Mouse (Mus musculus): Measurements from ENCODE around the gene Acss2. TPM values are rescaled to one million over a fixed set of nuclear protein-coding genes. Genes with fewer than 3 reads are reported as not detected.
A peak's percentile ranks its signal among the peaks of the same experiment; 100 is the strongest.

Gene Acss2
- 13.1 TPM in 2 replicates for polyA plus RNA-seq (2012; rRNA removed)

GRCm38 (mm10) chr2:155517455-155518423 lies at the start of gene Acss2, which contains the start of gene Ggt7:
Gene Acss2, plus strand, starts transcription at chr2:155517948.
Gene Ggt7, minus strand, starts transcription at chr2:155518237.
- Histone ChIP-seq H3K27me3 (ENCODE audit: control insufficient read depth, insufficient read depth, low read length) (0 out of 2 replicates have a peak, but pooled peaks cover 2% of the 10 kb centered on the region), H3K4me3 (ENCODE audit: extremely low read depth, insufficient read depth, insufficient read length) (peak within 1 kb of the TSS; percentile 74), H3K4me1 (ENCODE audit: control insufficient read depth, insufficient read depth, insufficient read length) (peaks cover 13% of the 10 kb centered on the region), H3K36me3 (ENCODE audit: control insufficient read depth, insufficient read depth, low read length) (no peaks in the 10 kb centered on the region), H3K27ac (ENCODE audit: insufficient read depth, low read length) (peak within 1 kb of the TSS; percentile 38)
- DNase-seq (ENCODE audit: low read depth in 1 of 2, low spot score in 2 of 2), result peak; percentile 90 to 95
- TF ChIP-seq CTCF (IDR thresholded peaks at IDR 0.05; ENCODE audit: extremely low read depth, insufficient read depth, insufficient read length, insufficient replicate concordance) (peak; percentile 63; the same call in 1 of the 2 replicates), POLR2A (IDR thresholded peaks at IDR 0.05; ENCODE audit: low read depth, low read length) (peak; percentile 23; the same call in 1 of the 2 replicates)
- 3% methylated on average over 70 of the region's 70 CpGs for WGBS

DNA sequence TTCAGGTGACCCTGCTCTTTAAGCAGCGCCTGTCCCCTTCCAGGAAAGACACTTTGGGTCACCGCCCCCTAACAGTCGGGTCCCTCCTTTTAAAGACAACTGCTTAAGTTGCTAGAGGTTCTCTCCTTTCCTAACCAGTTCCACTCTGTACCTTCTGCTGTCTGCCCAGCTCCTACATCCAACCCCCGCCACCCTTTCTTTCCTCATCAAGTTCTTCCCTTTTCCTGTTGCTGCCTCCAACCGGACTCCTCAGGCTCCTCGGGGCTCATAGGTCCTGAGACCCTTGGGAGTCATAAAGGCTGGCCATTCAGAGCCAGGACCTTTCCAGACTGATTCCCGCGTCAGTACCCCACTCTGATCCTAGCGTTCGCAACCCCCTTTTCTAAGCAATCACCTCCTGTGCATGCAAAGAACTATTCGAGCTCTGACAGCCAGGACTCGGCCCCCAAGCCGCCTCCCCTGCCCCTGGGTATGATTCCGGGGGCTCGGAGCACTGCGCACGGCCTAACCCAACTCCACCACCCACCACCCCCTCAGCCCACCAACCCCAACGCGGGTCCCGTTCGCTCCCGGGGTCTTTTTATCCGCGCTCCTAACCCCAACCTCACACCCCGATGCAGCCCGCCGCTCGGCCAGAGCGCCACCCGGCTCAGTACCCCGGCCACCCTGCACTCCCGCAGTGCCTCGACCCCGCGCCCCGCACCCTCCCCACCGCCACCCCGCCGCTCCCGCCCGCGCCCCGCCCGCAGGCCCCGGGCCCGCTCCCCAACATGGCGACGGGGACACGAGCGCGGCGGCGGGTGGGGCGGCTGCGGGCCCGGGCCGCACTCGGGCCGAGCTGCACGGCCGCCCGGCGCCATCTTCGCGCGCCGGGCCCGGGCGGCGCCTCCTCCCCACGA lies 44.8 kb upstream of the Acss2 start:
- Histone ChIP-seq H3K27me3 (ENCODE audit: control insufficient read depth, insufficient read depth, low read length) (no peaks in the 10 kb centered on the region), H3K36me3 (ENCODE audit: control insufficient read depth, insufficient read depth, low read length) (no peaks in the 10 kb centered on the region), H3K4me3 (ENCODE audit: extremely low read depth, insufficient read depth, insufficient read length) (peak overlapping the region; percentile 79), H3K4me1 (ENCODE audit: control insufficient read depth, insufficient read depth, insufficient read length) (peaks cover 7% of the 10 kb centered on the region; the same call in 1 of the 2 replicates), H3K27ac (ENCODE audit: insufficient read depth, low read length) (peak overlapping the region; percentile 51; the same call in 1 of the 2 replicates)
- 2% methylated on average over 37 of the region's 71 CpGs for WGBS
- peak in 1 of 2 experiments; percentile 17 for DNase-seq (ENCODE audit: low read depth in 1 of 2, low spot score in 2 of 2)
- no peak for TF ChIP-seq POLR2A (IDR thresholded peaks at IDR 0.05; ENCODE audit: low read depth, low read length)
- TF ChIP-seq CTCF (IDR thresholded peaks at IDR 0.05; ENCODE audit: extremely low read depth, insufficient read depth, insufficient read length, insufficient replicate concordance), result no peak

- H3K27me3 ChIP-seq (ENCODE audit: control insufficient read depth, insufficient read depth, low read length), result no peaks in the 10 kb centered on the region
- 1% methylated on average over 51 of the region's 72 CpGs for WGBS
- peaks cover 7% of the 10 kb centered on the region; the same call in 1 of the 2 replicates for H3K4me1 ChIP-seq (ENCODE audit: control insufficient read depth, insufficient read depth, insufficient read length)
- peak within 1 kb of the TSS; percentile 51; the same call in 1 of the 2 replicates for H3K27ac ChIP-seq (ENCODE audit: insufficient read depth, low read length)
- no peak for TF ChIP-seq CTCF (IDR thresholded peaks at IDR 0.05; ENCODE audit: extremely low read depth, insufficient read depth, insufficient read length, insufficient replicate concordance)
- no peak for TF ChIP-seq POLR2A (IDR thresholded peaks at IDR 0.05; ENCODE audit: low read depth, low read length)
- H3K36me3 ChIP-seq (ENCODE audit: control insufficient read depth, insufficient read depth, low read length), result no peaks in the 10 kb centered on the region
- DNase-seq (ENCODE audit: low read depth in 1 of 2, low spot score in 2 of 2), result peak; percentile 41 to 52
- H3K4me3 ChIP-seq (ENCODE audit: extremely low read depth, insufficient read depth, insufficient read length), result peak within 1 kb of the TSS; percentile 79
These were observed 44.1 kb upstream of the Acss2 start, which contains the start of gene Ncoa6 for GRCm38 (mm10) chr2:155473570-155474088. Gene Ncoa6, minus strand, starts transcription at chr2:155473894.

DNA sequence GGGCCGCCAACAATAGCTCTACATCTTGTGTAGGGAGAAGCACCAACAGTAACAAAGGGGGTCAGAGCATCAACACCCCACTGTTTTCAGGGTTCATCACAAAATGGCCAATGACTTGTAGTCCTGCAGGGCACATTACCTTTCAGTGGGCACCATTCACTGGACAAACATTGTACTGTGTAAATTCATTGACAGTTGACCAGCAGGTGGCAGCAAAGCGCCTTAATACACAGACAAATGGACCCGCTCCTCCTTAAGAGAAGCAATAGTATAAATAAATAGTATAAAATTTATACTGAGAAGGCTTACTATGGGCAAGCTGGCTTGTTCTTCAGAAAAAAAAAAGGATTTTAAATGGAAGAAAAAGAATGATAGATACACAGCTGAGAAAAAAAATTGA lies 35.7 kb upstream of the Acss2 start:
- 65% methylated on average over 3 of the region's 3 CpGs for WGBS
- peak; percentile 49 to 61 for DNase-seq (ENCODE audit: low read depth in 1 of 2, low spot score in 2 of 2)

DNA sequence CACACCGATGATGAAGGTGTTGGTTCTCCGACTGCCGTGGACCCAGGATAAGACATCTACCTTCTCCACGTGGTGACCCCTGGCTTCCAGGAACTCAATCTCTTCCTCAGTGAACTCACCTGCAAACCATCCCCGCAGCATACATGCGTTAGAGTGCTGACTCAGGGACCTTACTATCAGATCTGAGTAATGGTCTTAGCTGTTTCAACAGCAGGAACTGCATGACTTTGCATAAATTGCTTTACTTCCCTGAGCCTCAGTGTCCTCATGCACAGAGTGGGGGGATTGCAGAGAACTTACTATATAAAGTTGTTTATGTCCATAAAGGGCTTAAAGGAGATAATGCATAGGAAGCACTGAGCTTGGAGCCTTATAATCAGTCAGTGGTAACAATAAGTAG lies 26.8 kb upstream of the Acss2 start:
- Histone ChIP-seq H3K4me1 (ENCODE audit: control insufficient read depth, insufficient read depth, insufficient read length) (no peaks in the 10 kb centered on the region), H3K27me3 (ENCODE audit: control insufficient read depth, insufficient read depth, low read length) (no peaks in the 10 kb centered on the region), H3K4me3 (ENCODE audit: extremely low read depth, insufficient read depth, insufficient read length) (no peak overlapping the region), H3K36me3 (ENCODE audit: control insufficient read depth, insufficient read depth, low read length) (no peaks in the 10 kb centered on the region), H3K27ac (ENCODE audit: insufficient read depth, low read length) (no peak overlapping the region)
- no peak for DNase-seq (ENCODE audit: low read depth in 1 of 2, low spot score in 2 of 2)
- WGBS, result 83% methylated on average over 6 of the region's 6 CpGs
- TF ChIP-seq POLR2A (IDR thresholded peaks at IDR 0.05; ENCODE audit: low read depth, low read length), result no peak
- no peak for TF ChIP-seq CTCF (IDR thresholded peaks at IDR 0.05; ENCODE audit: extremely low read depth, insufficient read depth, insufficient read length, insufficient replicate concordance)

More for the DNA sequence above, 35.7 kb upstream of the Acss2 start:
- no peaks in the 10 kb centered on the region for H3K27me3 ChIP-seq (ENCODE audit: control insufficient read depth, insufficient read depth, low read length)
- no peak overlapping the region for H3K4me3 ChIP-seq (ENCODE audit: extremely low read depth, insufficient read depth, insufficient read length)
- no peak for TF ChIP-seq POLR2A (IDR thresholded peaks at IDR 0.05; ENCODE audit: low read depth, low read length)
- TF ChIP-seq CTCF (IDR thresholded peaks at IDR 0.05; ENCODE audit: extremely low read depth, insufficient read depth, insufficient read length, insufficient replicate concordance), result peak; percentile 28; the same call in 1 of the 2 replicates
- H3K36me3 ChIP-seq (ENCODE audit: control insufficient read depth, insufficient read depth, low read length), result no peaks in the 10 kb centered on the region
- H3K27ac ChIP-seq (ENCODE audit: insufficient read depth, low read length), result no peak overlapping the region
- no peaks in the 10 kb centered on the region for H3K4me1 ChIP-seq (ENCODE audit: control insufficient read depth, insufficient read depth, insufficient read length)

DNA sequence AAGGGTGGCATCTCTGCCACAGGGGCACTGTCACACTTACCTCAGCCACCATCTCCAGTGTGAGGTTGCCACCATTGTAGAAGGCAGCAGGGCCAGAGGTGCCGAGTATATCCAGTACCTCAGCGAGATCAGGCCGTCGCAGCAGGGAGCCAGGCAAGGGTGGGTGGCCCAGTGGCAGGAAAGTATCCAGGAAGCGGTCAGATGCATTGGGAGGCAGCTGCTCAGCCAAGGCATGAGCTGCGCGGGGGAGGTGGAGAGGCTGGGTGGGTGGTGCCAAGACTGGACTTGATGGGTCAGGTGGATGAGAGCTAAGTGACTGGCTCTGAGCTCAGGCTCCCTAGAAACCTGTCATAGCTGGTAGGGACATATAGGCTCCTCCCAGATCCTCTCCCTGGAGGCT lies 15.2 kb upstream of the Acss2 start:
- Histone ChIP-seq H3K27ac (ENCODE audit: insufficient read depth, low read length) (no peak overlapping the region), H3K4me3 (ENCODE audit: extremely low read depth, insufficient read depth, insufficient read length) (no peak overlapping the region), H3K4me1 (ENCODE audit: control insufficient read depth, insufficient read depth, insufficient read length) (no peaks in the 10 kb centered on the region), H3K36me3 (ENCODE audit: control insufficient read depth, insufficient read depth, low read length) (no peaks in the 10 kb centered on the region), H3K27me3 (ENCODE audit: control insufficient read depth, insufficient read depth, low read length) (no peaks in the 10 kb centered on the region)
- DNase-seq (ENCODE audit: low read depth in 1 of 2, low spot score in 2 of 2), result no peak
- WGBS, result 68% methylated on average over 7 of the region's 7 CpGs
- TF ChIP-seq POLR2A (IDR thresholded peaks at IDR 0.05; ENCODE audit: low read depth, low read length) (no peak), CTCF (IDR thresholded peaks at IDR 0.05; ENCODE audit: extremely low read depth, insufficient read depth, insufficient read length, insufficient replicate concordance) (no peak)

Data from spleen, adult 2 months (tissue).